Mouse (Mus musculus) hindbrain, embryonic 16.5 days (tissue): ENCODE results near the gene Spint1. TPM values are rescaled to one million over a fixed set of nuclear protein-coding genes. Genes with fewer than 3 reads are reported as not detected.

Experiments
- ATAC-seq: fragments of 200-750 bp; cut with Nextera tagmentation; 2 replicates; pipeline ENCODE4 v1.8.0; 2017; ENCODE audit warnings: moderate TSS enrichment, moderate library complexity
- H3K27ac ChIP-seq: fragments of 300-500 bp; sonication (generic); 2 replicates; pipeline ENCODE4 v1.5.1; 2014; ENCODE audit warnings: low read depth, mild to moderate bottlenecking, control low read depth, low read length, moderate library complexity
- H3K27me3 ChIP-seq: fragments of 300-500 bp; sonication (generic); replicated peaks from 2 replicates; pipeline ENCODE4 v1.6.1; 2014; ENCODE audit warnings: low read length; ENCODE audit not compliant: control insufficient read depth, insufficient read depth
- H3K36me3 ChIP-seq: fragments of 300-500 bp; sonication (generic); 2 replicates; pipeline ENCODE4 v1.6.1; 2014; ENCODE audit warnings: mild to moderate bottlenecking, low read length, moderate library complexity, mixed read lengths; ENCODE audit not compliant: control insufficient read depth, insufficient read depth
- H3K4me1 ChIP-seq: fragments of 300-500 bp; sonication (generic); 2 replicates; pipeline ENCODE4 v1.6.1; 2014; ENCODE audit warnings: low read depth, low read length; ENCODE audit not compliant: control insufficient read depth, insufficient read depth
- H3K4me2 ChIP-seq: fragments of 300-500 bp; sonication (generic); 2 replicates; pipeline ENCODE4 v1.6.1; 2014; ENCODE audit warnings: mild to moderate bottlenecking, low read length, control low read depth, moderate library complexity
- H3K4me3 ChIP-seq: fragments of 300-500 bp; sonication (generic); 2 replicates; pipeline ENCODE4 v1.5.1; 2014; ENCODE audit warnings: mild to moderate bottlenecking, low read length, control low read depth, moderate library complexity
- H3K9ac ChIP-seq: fragments of 300-500 bp; sonication (generic); 2 replicates; pipeline ENCODE4 v1.6.1; 2014; ENCODE audit warnings: low read depth, mild to moderate bottlenecking, control low read depth, low read length, moderate library complexity
- H3K9me3 ChIP-seq: fragments of 300-500 bp; sonication (generic); 2 replicates; pipeline ENCODE4 v1.6.1; 2014; ENCODE audit warnings: mild to moderate bottlenecking, low read length, moderate library complexity; ENCODE audit not compliant: control insufficient read depth
- WGBS: fragments of 180-500 bp; shearing (Covaris S2); extraction: QIAGEN DNeasy Blood & Tissue Kit; methylation state at CpG from one replicate; pipeline ENCODE4 v1.1.7; 2014; 5-methylcytosine and 5-hydroxymethylcytosine counted together
- polyA plus RNA-seq: library from polyadenylated mRNA; unstranded; fragments of >200 nt; fragmentation: Nextera tagmentation; extraction: Ambion mirVana; gene quantifications from 2 replicates; pipeline ENCODE4 v1.2.1, GENCODE M21; 2015

Gene Spint1
- polyA plus RNA-seq, 1 experiment from 2014 or later = 0.71 TPM

DNA sequence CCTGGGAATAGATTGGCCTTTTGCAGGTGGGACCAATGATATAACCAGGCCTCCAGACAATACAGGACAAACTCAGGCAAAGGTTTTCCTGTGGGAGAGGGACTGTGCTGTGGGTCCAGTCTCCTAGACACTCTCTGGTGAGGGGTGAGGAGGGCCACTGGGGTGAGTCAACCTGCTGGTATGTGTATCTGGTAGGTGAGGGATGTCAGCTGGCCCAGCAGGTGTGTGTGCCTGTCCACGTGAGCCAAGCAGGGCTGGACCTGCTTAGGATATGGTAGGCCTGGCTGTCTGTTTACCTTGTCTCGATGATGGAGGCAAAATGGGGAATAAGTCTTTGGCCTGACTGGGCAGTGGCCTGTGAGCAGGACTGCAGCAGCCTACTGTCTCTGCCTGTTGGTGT is 1.5 kb downstream of the Spint1 start:
- Histone ChIP-seq H3K4me3 (no peak overlapping the region), H3K4me1 (peaks cover 10% of the 10 kb centered on the region), H3K9ac (no peak overlapping the region), H3K36me3 (no peaks in the 10 kb centered on the region), H3K4me2 (no peak overlapping the region), H3K27ac (no peak overlapping the region), H3K9me3 (no peaks in the 10 kb centered on the region), H3K27me3 (peaks cover 48% of the 10 kb centered on the region)
- WGBS = 74% methylated on average over 2 of the region's 2 CpGs
- ATAC-seq = no peak

- Histone ChIP-seq H3K27ac (no peak overlapping the region), H3K4me1 (peaks cover 10% of the 10 kb centered on the region), H3K4me3 (no peak overlapping the region), H3K9me3 (no peaks in the 10 kb centered on the region), H3K9ac (no peak overlapping the region), H3K4me2 (no peak overlapping the region), H3K27me3 (peaks cover 43% of the 10 kb centered on the region), H3K36me3 (no peaks in the 10 kb centered on the region)
- WGBS = 74% methylated on average over 4 of the region's 4 CpGs
- no peak for ATAC-seq
Observed at GRCm38 (mm10) chr2:119240075-119240818, 3.1 kb downstream of the Spint1 start.

GRCm38 (mm10) chr2:119240819-119241186 is 3.6 kb downstream of the Spint1 start:
- Histone ChIP-seq H3K4me3 (no peak overlapping the region), H3K4me2 (no peak overlapping the region), H3K36me3 (no peaks in the 10 kb centered on the region), H3K4me1 (peaks cover 10% of the 10 kb centered on the region), H3K9ac (no peak overlapping the region), H3K9me3 (no peaks in the 10 kb centered on the region), H3K27ac (no peak overlapping the region), H3K27me3 (peaks cover 40% of the 10 kb centered on the region)
- ATAC-seq = no peak
- WGBS = 85% methylated on average over 4 of the region's 4 CpGs

GRCm38 (mm10) chr2:119242548-119242947 is 5.4 kb downstream of the Spint1 start:
- 84% methylated on average over 9 of the region's 9 CpGs for WGBS

GRCm38 (mm10) chr2:119245246-119245645 is 8.1 kb downstream of the Spint1 start:
- Histone ChIP-seq H3K9ac (no peak overlapping the region), H3K9me3 (no peaks in the 10 kb centered on the region), H3K27me3 (no peaks in the 10 kb centered on the region), H3K4me3 (no peak overlapping the region), H3K4me2 (no peak overlapping the region), H3K27ac (no peak overlapping the region), H3K4me1 (no peaks in the 10 kb centered on the region), H3K36me3 (no peaks in the 10 kb centered on the region)
- 82% methylated on average over 7 of the region's 7 CpGs for WGBS
- ATAC-seq = no peak

More at GRCm38 (mm10) chr2:119242548-119242947, 5.4 kb downstream of the Spint1 start:
- no peak overlapping the region for H3K4me3 ChIP-seq
- peaks cover 24% of the 10 kb centered on the region for H3K27me3 ChIP-seq
- no peaks in the 10 kb centered on the region for H3K36me3 ChIP-seq
- no peak overlapping the region for H3K9ac ChIP-seq
- H3K27ac ChIP-seq = no peak overlapping the region
- ATAC-seq = no peak
- H3K9me3 ChIP-seq = no peaks in the 10 kb centered on the region
- H3K4me1 ChIP-seq = peaks cover 2% of the 10 kb centered on the region
- no peak overlapping the region for H3K4me2 ChIP-seq

DNA sequence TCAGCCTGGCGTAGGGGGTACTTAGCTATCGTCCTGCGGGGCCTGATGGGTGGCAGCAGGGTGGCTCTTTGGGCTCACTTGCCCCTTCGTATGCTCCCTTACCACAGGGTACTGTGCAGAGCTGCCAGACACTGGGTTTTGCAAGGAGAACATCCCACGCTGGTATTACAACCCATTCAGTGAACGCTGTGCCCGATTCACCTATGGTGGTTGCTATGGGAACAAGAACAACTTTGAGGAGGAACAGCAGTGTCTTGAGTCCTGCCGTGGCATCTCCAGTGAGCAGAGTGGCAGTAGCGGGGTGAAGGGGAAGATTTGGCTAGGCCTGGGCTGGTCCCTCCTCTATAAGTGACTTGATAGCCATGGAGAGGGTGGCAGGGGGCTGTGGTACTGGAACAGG is 10.7 kb downstream of the Spint1 start:
- no peaks in the 10 kb centered on the region for H3K27me3 ChIP-seq
- no peaks in the 10 kb centered on the region for H3K4me1 ChIP-seq
- H3K36me3 ChIP-seq = no peaks in the 10 kb centered on the region
- H3K27ac ChIP-seq = no peak overlapping the region
- 80% methylated on average over 9 of the region's 9 CpGs for WGBS
- no peak overlapping the region for H3K4me2 ChIP-seq
- no peak overlapping the region for H3K4me3 ChIP-seq
- no peak for ATAC-seq
- H3K9me3 ChIP-seq = no peaks in the 10 kb centered on the region
- H3K9ac ChIP-seq = no peak overlapping the region

GRCm38 (mm10) chr2:119249592-119250061 is 12.5 kb downstream of the Spint1 start:
- no peak for ATAC-seq
- Histone ChIP-seq H3K27ac (no peak overlapping the region), H3K4me1 (no peaks in the 10 kb centered on the region), H3K27me3 (peaks cover 4% of the 10 kb centered on the region), H3K9me3 (no peaks in the 10 kb centered on the region), H3K4me3 (no peak overlapping the region), H3K4me2 (no peak overlapping the region), H3K9ac (no peak overlapping the region), H3K36me3 (no peaks in the 10 kb centered on the region)
- 83% methylated on average over 4 of the region's 4 CpGs for WGBS

DNA sequence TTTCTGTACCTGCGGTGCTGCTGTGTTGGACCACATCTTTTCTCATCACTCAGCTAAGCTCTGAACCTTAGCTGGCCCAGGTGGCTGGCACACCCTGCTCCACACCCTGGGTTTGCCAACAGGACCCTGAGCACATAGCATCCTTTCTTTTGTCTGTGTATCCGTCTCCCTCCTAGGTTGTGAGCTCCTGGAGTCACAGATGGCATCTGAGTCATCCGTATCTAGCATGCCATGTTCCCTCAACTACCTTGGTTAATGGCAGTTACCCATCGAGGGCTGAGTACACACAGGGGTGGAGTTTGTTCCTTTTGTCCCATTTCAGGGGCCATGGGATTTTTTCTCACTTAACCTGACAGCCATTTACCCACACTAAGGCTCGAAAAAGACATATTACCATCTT is 13.2 kb downstream of the Spint1 start:
- no peaks in the 10 kb centered on the region for H3K4me1 ChIP-seq
- 60% methylated on average over 5 of the region's 5 CpGs for WGBS
- no peak overlapping the region for H3K9ac ChIP-seq
- no peak for ATAC-seq
- H3K4me3 ChIP-seq = no peak overlapping the region
- no peak overlapping the region for H3K4me2 ChIP-seq
- no peaks in the 10 kb centered on the region for H3K9me3 ChIP-seq
- peaks cover 4% of the 10 kb centered on the region for H3K27me3 ChIP-seq
- no peak overlapping the region for H3K27ac ChIP-seq
- no peaks in the 10 kb centered on the region for H3K36me3 ChIP-seq

DNA sequence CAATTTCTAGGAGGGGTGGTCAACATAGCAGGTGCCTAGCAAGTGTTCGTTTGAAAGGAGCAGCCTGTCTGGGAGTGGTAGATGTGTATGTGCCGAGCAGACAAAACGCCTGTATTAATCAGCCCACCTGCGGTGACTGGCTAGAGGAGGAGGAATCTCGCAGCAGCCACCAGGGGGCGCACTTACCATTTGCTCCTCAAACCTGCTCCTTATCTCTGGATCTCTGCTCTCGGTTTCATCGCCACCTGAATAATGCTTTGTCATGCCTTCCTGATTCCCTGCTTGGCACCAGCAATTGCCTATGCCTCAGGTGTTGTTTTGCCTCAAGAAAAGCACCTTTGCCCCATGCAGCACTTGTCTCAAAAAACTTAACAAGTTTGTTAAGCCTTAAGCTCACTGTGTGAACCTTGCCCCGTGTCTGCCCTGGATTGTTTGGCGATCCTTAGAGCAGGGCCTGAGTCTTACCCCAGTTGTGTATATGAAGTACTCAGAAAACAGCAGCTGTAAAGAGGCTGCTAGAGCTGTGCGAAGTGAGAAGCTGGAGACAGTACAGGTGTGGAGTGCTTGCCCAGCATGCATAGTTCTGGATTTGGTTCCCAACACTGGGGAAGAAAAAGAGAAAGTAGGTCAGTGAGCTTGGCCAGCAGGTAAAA is 13.8 kb downstream of the Spint1 start:
- H3K27me3 ChIP-seq = peaks cover 4% of the 10 kb centered on the region
- ATAC-seq = peak; percentile 37; the same call in 1 of the 2 replicates
- H3K27ac ChIP-seq = no peak overlapping the region
- H3K4me2 ChIP-seq = no peak overlapping the region
- H3K9me3 ChIP-seq = no peaks in the 10 kb centered on the region
- no peak overlapping the region for H3K4me3 ChIP-seq
- no peak overlapping the region for H3K9ac ChIP-seq
- 14% methylated on average over 11 of the region's 11 CpGs for WGBS
- no peaks in the 10 kb centered on the region for H3K4me1 ChIP-seq
- no peaks in the 10 kb centered on the region for H3K36me3 ChIP-seq
